Mouse (Mus musculus): ENCODE results near the gene Gm9944. TPM values are rescaled to one million over a fixed set of nuclear protein-coding genes. Genes with fewer than 3 reads are reported as not detected.

Gene Gm9944
- polyA plus RNA-seq (2014; fragmentation: Nextera tagmentation; extraction: Ambion mirVana): not detected in 2 replicates

DNA sequence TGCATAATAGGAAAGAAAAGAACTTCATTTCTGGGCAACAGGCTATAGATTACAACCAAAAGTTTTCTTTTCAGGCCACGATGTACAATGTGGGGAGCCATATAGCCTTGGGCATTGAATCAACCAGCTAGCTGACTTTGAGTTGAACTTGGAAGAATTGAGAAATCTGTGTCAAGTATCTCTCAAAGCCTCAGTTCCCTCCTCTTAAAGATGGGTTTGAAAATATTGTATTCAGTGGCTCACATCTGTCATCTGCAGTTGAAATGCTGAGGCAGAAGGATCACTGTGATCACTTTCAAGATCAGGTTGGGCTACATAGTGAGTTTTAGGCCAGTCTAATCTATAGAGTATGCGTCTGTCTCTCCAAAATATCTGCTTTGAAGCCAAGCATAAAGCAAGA, at the start of gene Gm9944:
Gene Gm9944, minus strand, starts transcription at position 101 of the 400 bp plus-strand sequence.
- Histone ChIP-seq H3K36me3 (ENCODE audit: control insufficient read depth, insufficient read depth, low read length) (no peaks in the 10 kb centered on the region), H3K4me3 (ENCODE audit: low read depth, low read length) (no peak within 1 kb of the TSS), H3K27ac (ENCODE audit: low read depth, low read length) (no peak within 1 kb of the TSS), H3K4me1 (ENCODE audit: control insufficient read depth, insufficient read depth, low read length) (no peaks in the 10 kb centered on the region), H3K9ac (ENCODE audit: low read length) (no peak within 1 kb of the TSS), H3K27me3 (replicated peaks; ENCODE audit: control insufficient read depth, insufficient read depth, low read length) (no peaks in the 10 kb centered on the region), H3K4me2 (ENCODE audit: low read length) (no peak within 1 kb of the TSS), H3K9me3 (replicated peaks; ENCODE audit: control insufficient read depth, low read length) (peaks cover 14% of the 10 kb centered on the region; the same call in 1 of the 2 replicates)
- ATAC-seq (no peak), DNase-seq (ENCODE audit: low spot score) (no peak)
- WGBS: 82% methylated on average over 2 of the region's 2 CpGs

DNA sequence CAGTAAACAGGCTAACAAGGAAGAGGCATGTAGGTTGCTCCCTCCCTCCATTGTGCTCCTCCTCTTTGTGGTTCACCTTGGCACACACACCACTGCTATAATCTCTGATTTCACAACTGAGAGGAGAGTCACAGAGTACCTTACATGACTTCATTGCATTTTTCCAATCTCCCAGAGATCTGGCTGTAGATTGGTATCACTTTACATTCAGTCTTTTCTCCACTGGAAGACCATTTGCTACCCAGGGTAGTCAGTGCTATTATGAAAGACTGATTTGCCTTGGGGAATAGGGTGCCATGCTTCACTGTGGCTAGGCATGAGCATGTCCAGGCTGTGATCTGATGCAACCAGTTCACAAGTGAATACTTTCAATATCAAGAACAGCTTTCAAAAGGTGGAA, 40.2 kb upstream of the Gm9944 start:
- H3K9ac ChIP-seq (ENCODE audit: low read length): no peak overlapping the region
- ATAC-seq (no peak), DNase-seq (ENCODE audit: low spot score) (no peak)
- H3K9me3 ChIP-seq (replicated peaks; ENCODE audit: control insufficient read depth, low read length): peaks cover 28% of the 10 kb centered on the region
- H3K4me3 ChIP-seq (ENCODE audit: low read depth, low read length): no peak overlapping the region
- H3K4me2 ChIP-seq (ENCODE audit: low read length): no peak overlapping the region
- H3K36me3 ChIP-seq (ENCODE audit: control insufficient read depth, insufficient read depth, low read length): no peaks in the 10 kb centered on the region
- no peaks in the 10 kb centered on the region for H3K27me3 ChIP-seq (replicated peaks; ENCODE audit: control insufficient read depth, insufficient read depth, low read length)
- no peaks in the 10 kb centered on the region for H3K4me1 ChIP-seq (ENCODE audit: control insufficient read depth, insufficient read depth, low read length)
- no peak overlapping the region for H3K27ac ChIP-seq (ENCODE audit: low read depth, low read length)

DNA sequence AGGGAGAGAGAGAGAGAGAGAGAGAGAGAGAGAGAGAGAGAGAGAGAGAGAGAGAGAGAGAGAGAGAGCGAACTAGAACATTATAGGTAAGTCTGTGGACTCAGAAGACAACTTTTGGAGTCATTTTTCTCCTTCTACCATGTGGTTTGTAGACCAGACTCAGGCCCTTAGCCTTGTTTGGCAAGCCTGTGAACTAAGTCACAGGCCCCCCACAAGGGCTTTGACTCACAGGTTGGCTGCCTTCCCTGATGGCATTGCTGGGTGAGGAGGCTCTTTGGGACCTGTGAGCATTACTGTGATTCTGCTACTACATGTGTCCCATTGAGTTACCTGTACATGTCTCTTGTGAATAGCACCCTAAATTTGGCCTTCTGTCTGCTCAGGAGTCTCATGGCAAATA, 15.0 kb upstream of the Gm9944 start:
- H3K27ac ChIP-seq (ENCODE audit: low read depth, low read length): no peak overlapping the region
- no peaks in the 10 kb centered on the region for H3K27me3 ChIP-seq (replicated peaks; ENCODE audit: control insufficient read depth, insufficient read depth, low read length)
- DNase-seq (ENCODE audit: low spot score) (no peak), ATAC-seq (no peak)
- H3K36me3 ChIP-seq (ENCODE audit: control insufficient read depth, insufficient read depth, low read length): no peaks in the 10 kb centered on the region
- no peak overlapping the region for H3K4me2 ChIP-seq (ENCODE audit: low read length)
- peaks cover 26% of the 10 kb centered on the region for H3K9me3 ChIP-seq (replicated peaks; ENCODE audit: control insufficient read depth, low read length)
- H3K4me3 ChIP-seq (ENCODE audit: low read depth, low read length): no peak overlapping the region
- H3K4me1 ChIP-seq (ENCODE audit: control insufficient read depth, insufficient read depth, low read length): no peaks in the 10 kb centered on the region
- no peak overlapping the region for H3K9ac ChIP-seq (ENCODE audit: low read length)
- 45% methylated on average over 1 of the region's 1 CpGs for WGBS

DNA sequence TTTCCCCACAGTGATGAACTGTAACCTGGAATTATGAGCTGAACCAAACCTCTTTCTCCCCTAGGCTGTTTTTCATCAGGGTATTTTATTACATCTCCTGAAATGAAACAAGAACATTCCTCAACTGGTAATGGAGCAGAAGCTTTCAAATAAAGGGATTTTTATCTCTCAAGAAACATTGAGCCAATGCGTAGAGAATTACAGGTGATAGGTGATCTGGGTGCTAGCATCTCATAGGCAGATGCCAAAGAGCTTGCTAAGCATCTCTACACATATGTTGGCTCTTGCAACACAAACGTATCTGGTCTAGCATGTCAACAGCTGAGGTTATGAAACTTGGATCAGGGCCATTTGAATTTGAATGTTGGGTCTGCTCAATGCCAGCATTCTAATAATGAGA, 12.1 kb upstream of the Gm9944 start:
- Histone ChIP-seq H3K4me3 (ENCODE audit: low read depth, low read length) (no peak overlapping the region), H3K36me3 (ENCODE audit: control insufficient read depth, insufficient read depth, low read length) (no peaks in the 10 kb centered on the region), H3K27me3 (replicated peaks; ENCODE audit: control insufficient read depth, insufficient read depth, low read length) (no peaks in the 10 kb centered on the region), H3K9me3 (replicated peaks; ENCODE audit: control insufficient read depth, low read length) (peaks cover 22% of the 10 kb centered on the region; the same call in 1 of the 2 replicates), H3K4me1 (ENCODE audit: control insufficient read depth, insufficient read depth, low read length) (no peaks in the 10 kb centered on the region), H3K9ac (ENCODE audit: low read length) (no peak overlapping the region), H3K4me2 (ENCODE audit: low read length) (no peak overlapping the region), H3K27ac (ENCODE audit: low read depth, low read length) (no peak overlapping the region)
- DNase-seq (ENCODE audit: low spot score): no peak
- ATAC-seq: no peak
- WGBS: 86% methylated on average over 2 of the region's 2 CpGs

DNA sequence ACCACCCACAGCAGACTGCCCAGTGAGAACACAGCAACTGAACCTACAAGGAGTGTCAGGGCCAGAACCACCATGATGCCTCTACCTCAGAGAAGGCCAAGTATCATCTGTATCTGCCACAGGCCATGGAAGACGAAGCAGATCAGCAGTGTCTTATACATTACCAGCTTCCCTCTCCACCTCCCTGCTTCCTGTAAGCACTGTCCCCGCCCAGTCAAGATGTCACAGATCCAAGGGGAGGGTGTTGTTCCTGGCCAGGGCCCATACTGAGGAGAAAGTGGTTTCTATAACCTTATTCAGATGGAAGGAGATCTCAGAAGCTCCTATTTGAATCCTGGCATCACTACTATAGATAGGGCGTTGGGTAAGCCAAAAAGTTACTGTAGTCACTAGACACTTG, 10.5 kb upstream of the Gm9944 start, which contains the start of gene Aadacl3:
Gene Aadacl3, minus strand, starts transcription at position 101 of the 400 bp plus-strand sequence.
- Histone ChIP-seq H3K36me3 (ENCODE audit: control insufficient read depth, insufficient read depth, low read length) (no peaks in the 10 kb centered on the region), H3K4me3 (ENCODE audit: low read depth, low read length) (no peak within 1 kb of the TSS), H3K4me1 (ENCODE audit: control insufficient read depth, insufficient read depth, low read length) (no peaks in the 10 kb centered on the region), H3K27ac (ENCODE audit: low read depth, low read length) (no peak within 1 kb of the TSS), H3K9me3 (replicated peaks; ENCODE audit: control insufficient read depth, low read length) (peaks cover 22% of the 10 kb centered on the region; the same call in 1 of the 2 replicates), H3K9ac (ENCODE audit: low read length) (no peak within 1 kb of the TSS), H3K4me2 (ENCODE audit: low read length) (no peak within 1 kb of the TSS), H3K27me3 (replicated peaks; ENCODE audit: control insufficient read depth, insufficient read depth, low read length) (no peaks in the 10 kb centered on the region)
- DNase-seq (ENCODE audit: low spot score) (no peak), ATAC-seq (no peak)
- 62% methylated on average over 3 of the region's 3 CpGs for WGBS

DNA sequence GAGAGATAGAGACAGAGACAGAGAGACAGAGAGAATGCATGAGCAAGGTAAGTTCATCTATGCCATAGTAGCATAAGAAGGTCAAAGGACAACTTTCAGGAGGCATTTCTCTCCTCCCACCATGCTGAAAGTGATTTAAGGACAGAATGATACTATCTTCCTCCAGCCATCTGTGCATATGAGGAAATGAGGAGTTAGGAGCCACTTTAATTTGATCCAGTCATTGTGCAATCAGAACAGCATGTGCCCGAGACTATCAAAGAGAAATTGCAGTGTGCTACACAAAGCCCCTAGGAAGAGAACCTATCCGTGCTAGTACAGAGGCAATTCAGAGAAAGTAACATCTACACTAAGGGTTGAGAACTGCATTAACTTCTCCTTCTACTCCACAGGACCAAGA, 4.6 kb downstream of the Gm9944 start:
- H3K9me3 ChIP-seq (replicated peaks; ENCODE audit: control insufficient read depth, low read length): peaks cover 12% of the 10 kb centered on the region
- H3K4me2 ChIP-seq (ENCODE audit: low read length): no peak overlapping the region
- no peaks in the 10 kb centered on the region for H3K36me3 ChIP-seq (ENCODE audit: control insufficient read depth, insufficient read depth, low read length)
- no peak for ATAC-seq
- no peak overlapping the region for H3K9ac ChIP-seq (ENCODE audit: low read length)
- DNase-seq (ENCODE audit: low spot score): no peak
- H3K27ac ChIP-seq (ENCODE audit: low read depth, low read length): no peak overlapping the region
- no peaks in the 10 kb centered on the region for H3K27me3 ChIP-seq (replicated peaks; ENCODE audit: control insufficient read depth, insufficient read depth, low read length)
- H3K4me3 ChIP-seq (ENCODE audit: low read depth, low read length): no peak overlapping the region
- H3K4me1 ChIP-seq (ENCODE audit: control insufficient read depth, insufficient read depth, low read length): no peaks in the 10 kb centered on the region
- 86% methylated on average over 2 of the region's 2 CpGs for WGBS

DNA sequence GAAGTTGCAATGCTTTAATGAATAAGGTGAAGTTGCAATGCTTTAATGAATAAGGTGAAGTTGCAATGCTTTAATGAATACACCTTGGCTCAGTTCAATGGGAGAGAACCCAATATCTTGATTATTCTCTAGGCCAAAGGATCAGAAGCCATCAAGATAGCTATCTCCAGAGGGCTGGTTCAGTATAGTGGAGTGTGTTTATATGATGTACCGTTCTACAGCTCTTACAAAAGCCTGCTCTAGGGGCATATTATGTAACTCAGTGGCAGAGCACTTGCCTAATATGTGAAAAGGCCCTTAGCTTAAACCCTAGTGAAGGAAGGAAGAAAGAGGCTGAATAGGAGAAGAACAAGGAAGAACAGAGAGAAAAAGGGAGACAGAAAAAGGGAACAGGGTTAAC, 11.5 kb downstream of the Gm9944 start:
- peaks cover 23% of the 10 kb centered on the region; the same call in 1 of the 2 replicates for H3K9me3 ChIP-seq (replicated peaks; ENCODE audit: control insufficient read depth, low read length)
- ATAC-seq: no peak
- DNase-seq (ENCODE audit: low spot score): no peak
- no peak overlapping the region for H3K4me2 ChIP-seq (ENCODE audit: low read length)
- no peak overlapping the region for H3K4me3 ChIP-seq (ENCODE audit: low read depth, low read length)
- 89% methylated on average over 1 of the region's 1 CpGs for WGBS
- H3K27me3 ChIP-seq (replicated peaks; ENCODE audit: control insufficient read depth, insufficient read depth, low read length): no peaks in the 10 kb centered on the region
- no peaks in the 10 kb centered on the region for H3K4me1 ChIP-seq (ENCODE audit: control insufficient read depth, insufficient read depth, low read length)
- no peak overlapping the region for H3K27ac ChIP-seq (ENCODE audit: low read depth, low read length)
- no peaks in the 10 kb centered on the region for H3K36me3 ChIP-seq (ENCODE audit: control insufficient read depth, insufficient read depth, low read length)
- H3K9ac ChIP-seq (ENCODE audit: low read length): no peak overlapping the region

DNA sequence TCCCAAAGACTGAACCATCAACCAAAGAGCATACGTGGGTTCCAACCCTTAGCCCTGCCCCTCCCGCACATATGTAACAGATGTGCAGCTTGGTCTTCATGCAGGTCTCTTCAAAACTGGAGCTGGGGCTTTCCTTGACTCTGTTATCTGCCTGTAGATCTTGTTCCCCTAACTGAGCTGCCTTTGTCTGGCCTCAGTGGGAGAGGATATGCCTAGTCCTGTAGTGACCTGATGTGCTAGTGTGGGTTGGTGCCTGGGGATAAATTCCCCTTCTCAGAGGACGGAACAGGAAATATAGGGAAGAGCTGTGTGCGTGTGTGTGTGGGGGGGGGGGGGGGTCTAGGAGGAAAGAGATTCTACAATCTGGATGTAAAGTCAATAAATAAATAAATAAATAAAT, 12.0 kb downstream of the Gm9944 start:
- H3K4me2 ChIP-seq (ENCODE audit: low read length): no peak overlapping the region
- no peak overlapping the region for H3K27ac ChIP-seq (ENCODE audit: low read depth, low read length)
- no peak overlapping the region for H3K4me3 ChIP-seq (ENCODE audit: low read depth, low read length)
- ATAC-seq: no peak
- H3K9me3 ChIP-seq (replicated peaks; ENCODE audit: control insufficient read depth, low read length): peaks cover 23% of the 10 kb centered on the region; the same call in 1 of the 2 replicates
- no peak for DNase-seq (ENCODE audit: low spot score)
- H3K4me1 ChIP-seq (ENCODE audit: control insufficient read depth, insufficient read depth, low read length): no peaks in the 10 kb centered on the region
- H3K36me3 ChIP-seq (ENCODE audit: control insufficient read depth, insufficient read depth, low read length): no peaks in the 10 kb centered on the region
- H3K27me3 ChIP-seq (replicated peaks; ENCODE audit: control insufficient read depth, insufficient read depth, low read length): no peaks in the 10 kb centered on the region
- 88% methylated on average over 4 of the region's 4 CpGs for WGBS
- no peak overlapping the region for H3K9ac ChIP-seq (ENCODE audit: low read length)

DNA sequence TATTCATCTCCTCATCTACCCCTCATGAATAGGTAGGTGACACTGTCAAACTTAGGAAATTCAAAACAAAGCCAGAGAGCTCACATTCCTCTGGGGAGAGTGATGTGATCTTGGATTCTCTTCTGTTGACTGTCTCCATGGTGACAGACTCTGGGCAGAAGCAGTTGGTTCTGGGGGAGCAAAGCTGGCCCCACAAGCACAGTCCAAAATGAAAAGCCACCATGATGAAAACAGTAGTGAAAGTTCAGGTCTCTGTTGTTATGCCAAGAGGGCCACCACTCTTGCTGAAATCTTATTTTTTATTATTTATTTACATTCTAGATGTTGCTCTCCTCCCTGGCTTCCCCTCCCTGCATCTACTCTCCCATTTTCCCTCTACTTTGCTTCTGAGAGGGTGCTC, 14.4 kb downstream of the Gm9944 start, which contains the start of gene 1700012P22Rik:
Gene 1700012P22Rik, minus strand, starts transcription at position 101 of the 400 bp plus-strand sequence.
- DNase-seq (ENCODE audit: low spot score): no peak
- Histone ChIP-seq H3K9ac (ENCODE audit: low read length) (no peak within 1 kb of the TSS), H3K27me3 (replicated peaks; ENCODE audit: control insufficient read depth, insufficient read depth, low read length) (no peaks in the 10 kb centered on the region), H3K4me2 (ENCODE audit: low read length) (no peak within 1 kb of the TSS), H3K36me3 (ENCODE audit: control insufficient read depth, insufficient read depth, low read length) (no peaks in the 10 kb centered on the region), H3K9me3 (replicated peaks; ENCODE audit: control insufficient read depth, low read length) (peaks cover 23% of the 10 kb centered on the region; the same call in 1 of the 2 replicates), H3K4me1 (ENCODE audit: control insufficient read depth, insufficient read depth, low read length) (no peaks in the 10 kb centered on the region), H3K27ac (ENCODE audit: low read depth, low read length) (no peak within 1 kb of the TSS), H3K4me3 (ENCODE audit: low read depth, low read length) (no peak within 1 kb of the TSS)
- no peak for ATAC-seq

Data from forebrain, embryonic 14.5 days (tissue).